Mouse (Mus musculus): ENCODE data around the gene Tmem184a. TPM values are rescaled to one million over a fixed set of nuclear protein-coding genes. Genes with fewer than 3 reads are reported as not detected.

Tmem184a gene
- polyA plus RNA-seq, 1 experiment: not detected

GRCm38 (mm10) chr5:139798168-139798900 is 21.4 kb downstream of the Tmem184a start:
- no peak for TF ChIP-seq CTCF (IDR thresholded peaks at IDR 0.05; ENCODE audit: insufficient read depth, low read depth, low read length)
- TF ChIP-seq POLR2A (IDR thresholded peaks at IDR 0.05; ENCODE audit: insufficient read depth, low read depth, low read length): no peak
- 37% methylated on average over 12 of the region's 12 CpGs for WGBS
- Histone ChIP-seq H3K4me1 (ENCODE audit: control insufficient read depth, insufficient read depth, low read length) (peaks cover 36% of the 10 kb centered on the region), H3K4me3 (ENCODE audit: insufficient read depth, low read depth, low read length) (peak overlapping the region; percentile 4; the same call in 1 of the 2 replicates), H3K27ac (ENCODE audit: insufficient read depth, low read depth, low read length) (no peak overlapping the region)

- H3K4me3 ChIP-seq (ENCODE audit: insufficient read depth, low read depth, low read length): 0 out of 2 replicates have a peak overlapping the region, but pooled peaks have one; percentile 4
- TF ChIP-seq CTCF (IDR thresholded peaks at IDR 0.05; ENCODE audit: insufficient read depth, low read depth, low read length): no peak
- no peak for TF ChIP-seq POLR2A (IDR thresholded peaks at IDR 0.05; ENCODE audit: insufficient read depth, low read depth, low read length)
- WGBS: 28% methylated on average over 11 of the region's 11 CpGs
These were observed 22.1 kb downstream of the Tmem184a start for GRCm38 (mm10) chr5:139797473-139798167.

GRCm38 (mm10) chr5:139796900-139797299 is 22.8 kb downstream of the Tmem184a start:
- H3K4me1 ChIP-seq (ENCODE audit: control insufficient read depth, insufficient read depth, low read length): peaks cover 37% of the 10 kb centered on the region

More at GRCm38 (mm10) chr5:139797473-139798167, 22.1 kb downstream of the Tmem184a start:
- H3K27ac ChIP-seq (ENCODE audit: insufficient read depth, low read depth, low read length): no peak overlapping the region
- peaks cover 36% of the 10 kb centered on the region for H3K4me1 ChIP-seq (ENCODE audit: control insufficient read depth, insufficient read depth, low read length)

GRCm38 (mm10) chr5:139796001-139796620 is 23.6 kb downstream of the Tmem184a start:
- Histone ChIP-seq H3K4me3 (ENCODE audit: insufficient read depth, low read depth, low read length) (no peak overlapping the region), H3K4me1 (ENCODE audit: control insufficient read depth, insufficient read depth, low read length) (peaks cover 42% of the 10 kb centered on the region), H3K27ac (ENCODE audit: insufficient read depth, low read depth, low read length) (no peak overlapping the region)
- 89% methylated on average over 9 of the region's 9 CpGs for WGBS
- no peak for TF ChIP-seq CTCF (IDR thresholded peaks at IDR 0.05; ENCODE audit: insufficient read depth, low read depth, low read length)

More at GRCm38 (mm10) chr5:139796900-139797299, 22.8 kb downstream of the Tmem184a start:
- TF ChIP-seq POLR2A (IDR thresholded peaks at IDR 0.05; ENCODE audit: insufficient read depth, low read depth, low read length) (no peak), CTCF (IDR thresholded peaks at IDR 0.05; ENCODE audit: insufficient read depth, low read depth, low read length) (no peak)
- Histone ChIP-seq H3K27ac (ENCODE audit: insufficient read depth, low read depth, low read length) (no peak overlapping the region), H3K4me3 (ENCODE audit: insufficient read depth, low read depth, low read length) (0 out of 2 replicates have a peak overlapping the region, but pooled peaks have one; percentile 2)
- WGBS: 7% methylated on average over 13 of the region's 13 CpGs

GRCm38 (mm10) chr5:139794938-139795337 is 24.8 kb downstream of the Tmem184a start:
- peaks cover 44% of the 10 kb centered on the region for H3K4me1 ChIP-seq (ENCODE audit: control insufficient read depth, insufficient read depth, low read length)
- TF ChIP-seq CTCF (IDR thresholded peaks at IDR 0.05; ENCODE audit: insufficient read depth, low read depth, low read length): no peak
- H3K27ac ChIP-seq (ENCODE audit: insufficient read depth, low read depth, low read length): no peak overlapping the region
- WGBS: 76% methylated on average over 10 of the region's 10 CpGs
- H3K4me3 ChIP-seq (ENCODE audit: insufficient read depth, low read depth, low read length): no peak overlapping the region

- Histone ChIP-seq H3K4me1 (ENCODE audit: control insufficient read depth, insufficient read depth, low read length) (peaks cover 43% of the 10 kb centered on the region), H3K27ac (ENCODE audit: insufficient read depth, low read depth, low read length) (no peak overlapping the region), H3K4me3 (ENCODE audit: insufficient read depth, low read depth, low read length) (no peak overlapping the region)
- TF ChIP-seq POLR2A (IDR thresholded peaks at IDR 0.05; ENCODE audit: insufficient read depth, low read depth, low read length) (no peak), CTCF (IDR thresholded peaks at IDR 0.05; ENCODE audit: insufficient read depth, low read depth, low read length) (no peak)
- WGBS: 94% methylated on average over 5 of the region's 5 CpGs
These were observed 25.6 kb downstream of the Tmem184a start for GRCm38 (mm10) chr5:139794137-139794536.

GRCm38 (mm10) chr5:139793338-139794089 is 26.2 kb downstream of the Tmem184a start:
- H3K4me3 ChIP-seq (ENCODE audit: insufficient read depth, low read depth, low read length): no peak overlapping the region
- peaks cover 40% of the 10 kb centered on the region for H3K4me1 ChIP-seq (ENCODE audit: control insufficient read depth, insufficient read depth, low read length)
- TF ChIP-seq CTCF (IDR thresholded peaks at IDR 0.05; ENCODE audit: insufficient read depth, low read depth, low read length): no peak
- 64% methylated on average over 11 of the region's 11 CpGs for WGBS
- no peak overlapping the region for H3K27ac ChIP-seq (ENCODE audit: insufficient read depth, low read depth, low read length)

- no peak for TF ChIP-seq POLR2A (IDR thresholded peaks at IDR 0.05; ENCODE audit: insufficient read depth, low read depth, low read length)
- no peak for TF ChIP-seq CTCF (IDR thresholded peaks at IDR 0.05; ENCODE audit: insufficient read depth, low read depth, low read length)
- WGBS: 59% methylated on average over 3 of the region's 3 CpGs
- peaks cover 34% of the 10 kb centered on the region for H3K4me1 ChIP-seq (ENCODE audit: control insufficient read depth, insufficient read depth, low read length)
- no peak overlapping the region for H3K4me3 ChIP-seq (ENCODE audit: insufficient read depth, low read depth, low read length)
- H3K27ac ChIP-seq (ENCODE audit: insufficient read depth, low read depth, low read length): no peak overlapping the region
These were observed 26.8 kb downstream of the Tmem184a start for GRCm38 (mm10) chr5:139792966-139793337.

All from olfactory bulb, adult 2 months (tissue).